ENCODE assay signal across 8 mouse cellular contexts in genomic region chr3:96727828-96728633, GRCm38 (mm10). TPM values are rescaled to one million over a fixed set of nuclear protein-coding genes. Genes with fewer than 3 reads are reported as not detected.
DNase-seq lines count a peak whose midpoint lies in the region; ATAC-seq and TF ChIP-seq lines count a peak whose summit lies in the region.

No protein-coding gene starts in this region.

- no peak for DNase-seq in gastrocnemius, adult 2 months
- DNase-seq in gastrocnemius, postnatal 10 days, result no peak
- no peak for DNase-seq in right cerebral cortex, postnatal 4 days
- no peak for DNase-seq in cerebellum, postnatal 14 days

- no peak for TF ChIP-seq CTCF in gastrocnemius, adult 2 months (IDR thresholded peaks at IDR 0.05)
- TF ChIP-seq CTCF in C2C12 (IDR thresholded peaks at IDR 0.05; ENCODE audit: control insufficient read depth, insufficient read depth, insufficient read length), result no peak

- H3K4me1 ChIP-seq in hindbrain, embryonic 13.5 days (replicated peaks), result peaks cover 38% of the 10 kb centered on the region

- peaks cover 81% of the 10 kb centered on the region for H3K79me2 ChIP-seq in C2C12 (ENCODE audit: control insufficient read depth, insufficient read depth)

- H3K79me3 ChIP-seq in C2C12 (ENCODE audit: low read depth), result peaks cover 61% of the 10 kb centered on the region

- H3ac ChIP-seq in C2C12 (ENCODE audit: control insufficient read depth, insufficient read length, low read depth), result peak overlapping the region; percentile 91

- no peaks in the 10 kb centered on the region for H3K9me3 ChIP-seq in hindbrain, embryonic 13.5 days

- H3K27ac ChIP-seq in gastrocnemius, adult 2 months, result peak overlapping the region; percentile 97
- H3K27ac ChIP-seq in hindbrain, embryonic 13.5 days, result peak overlapping the region; percentile 90

- H3K27me3 ChIP-seq in C2C12 (ENCODE audit: control insufficient read depth, insufficient read depth, insufficient read length), result no peaks in the 10 kb centered on the region
- H3K27me3 ChIP-seq in hindbrain, embryonic 13.5 days, result no peaks in the 10 kb centered on the region

- peaks cover 12% of the 10 kb centered on the region for H3K36me3 ChIP-seq in C2C12 (ENCODE audit: control insufficient read depth, insufficient read depth)
- peaks cover 9% of the 10 kb centered on the region for H3K36me3 ChIP-seq in hindbrain, embryonic 13.5 days

- intact Hi-C loops in gastrocnemius, adult 2 months (cut with DNase I), result no loop called here

- ATAC-seq in common myeloid progenitor, adult 5-6 weeks (replicated peaks; ENCODE audit: low read depth, poor library complexity, severe bottlenecking), result peak; percentile 30
- ATAC-seq in hindbrain, embryonic 13.5 days (ENCODE audit: low FRiP score), result peak; percentile 75
- peak; percentile 37 for ATAC-seq in megakaryocyte, adult 5-6 weeks (ENCODE audit: poor library complexity, severe bottlenecking)

- peak overlapping the region; percentile 63 for H3K4me2 ChIP-seq in hindbrain, embryonic 13.5 days

- 1% methylated on average over 37 of the region's 42 CpGs for WGBS in hindbrain, embryonic 13.5 days

- peak overlapping the region; percentile 79 for H3K9ac ChIP-seq in hindbrain, embryonic 13.5 days

- peak overlapping the region; percentile 98 for H3K4me3 ChIP-seq in gastrocnemius, adult 2 months
- peak overlapping the region; percentile 91 for H3K4me3 ChIP-seq in C2C12 (ENCODE audit: insufficient read depth, poor library complexity, severe bottlenecking)
- H3K4me3 ChIP-seq in hindbrain, embryonic 13.5 days, result peak overlapping the region; percentile 92

TF ChIP-seq in C2C12, 6 proteins besides CTCF, POLR2A, EP300 and RAD21:
- TF ChIP-seq MAX (IDR thresholded peaks at IDR 0.05), result no peak
- TF ChIP-seq MYOD1 (IDR thresholded peaks at IDR 0.05; ENCODE audit: control insufficient read depth, insufficient read length, low read depth), result no peak
- TF ChIP-seq MYOG (IDR thresholded peaks at IDR 0.05; ENCODE audit: control insufficient read depth, extremely low read depth, insufficient read length), result no peak
- no peak for TF ChIP-seq CEBPB (IDR thresholded peaks at IDR 0.05; ENCODE audit: low read depth)
- TF ChIP-seq USF1 (IDR thresholded peaks at IDR 0.05; ENCODE audit: low read depth), result no peak
- TF ChIP-seq FOSL1 (IDR thresholded peaks at IDR 0.05; ENCODE audit: insufficient read depth, low read length, poor library complexity, severe bottlenecking), result no peak

RNA-seq across cellular contexts. Expression of gene Rnf115, which starts 0.6 kb away (rescaled TPM):
- 10 to 100 TPM; 60.7 to 69.3 TPM for total RNA-seq in gastrocnemius, adult 2 months (2021)
- 10 to 100 TPM; 49.0 to 58.9 TPM for total RNA-seq in gastrocnemius, postnatal 10 days (2021)
- polyA plus RNA-seq in C2C12 (2012; fragmentation: generic; extraction: Trizol), result 13.5 TPM
- total RNA-seq in common myeloid progenitor, adult 5-6 weeks (2017), result 56.2 and 69.8 TPM in 2 replicates
- polyA plus RNA-seq in hindbrain, embryonic 13.5 days (2015; fragmentation: Nextera tagmentation; extraction: Ambion mirVana), result 70.3 and 72.4 TPM in 2 replicates
- total RNA-seq in megakaryocyte, adult 5-6 weeks (2015), result 136 and 137 TPM in 2 replicates
- 135 and 150 TPM in 2 replicates for total RNA-seq in megakaryocyte, adult 5-6 weeks (2017)

RNA-seq across cellular contexts. Expression of gene Polr3c, which starts 0.6 kb away (rescaled TPM):
- total RNA-seq in gastrocnemius, adult 2 months (2021), result 10 to 100 TPM; 23.2 to 24.3 TPM
- 10 to 100 TPM; 18.4 to 19.9 TPM for total RNA-seq in gastrocnemius, postnatal 10 days (2021)
- 36.1 TPM for polyA plus RNA-seq in C2C12 (2012; fragmentation: generic; extraction: Trizol)
- total RNA-seq in common myeloid progenitor, adult 5-6 weeks (2017), result 19.8 and 25.8 TPM in 2 replicates
- polyA plus RNA-seq in hindbrain, embryonic 13.5 days (2015; fragmentation: Nextera tagmentation; extraction: Ambion mirVana), result 32.5 and 36.4 TPM in 2 replicates
- total RNA-seq in megakaryocyte, adult 5-6 weeks (2015), result 39.3 and 44.2 TPM in 2 replicates
- total RNA-seq in megakaryocyte, adult 5-6 weeks (2017), result 18.7 and 28.7 TPM in 2 replicates

RNA-seq across cellular contexts. Expression of gene Nudt17, which starts 19.7 kb away (rescaled TPM):
- under 1 TPM; 0.31 to 0.73 TPM for total RNA-seq in gastrocnemius, adult 2 months (2021)
- total RNA-seq in gastrocnemius, postnatal 10 days (2021), result 1 to 10 TPM in 1 of 2 experiments, under 1 TPM in 1; 0.92 to 1.5 TPM
- 3.2 TPM for polyA plus RNA-seq in C2C12 (2012; fragmentation: generic; extraction: Trizol)
- total RNA-seq in common myeloid progenitor, adult 5-6 weeks (2017), result 0.15 TPM in 1 of 2 replicates, not detected in the other
- polyA plus RNA-seq in hindbrain, embryonic 13.5 days (2015; fragmentation: Nextera tagmentation; extraction: Ambion mirVana), result 14.0 and 19.2 TPM in 2 replicates
- 1.7 and 1.9 TPM in 2 replicates for total RNA-seq in megakaryocyte, adult 5-6 weeks (2015)
- total RNA-seq in megakaryocyte, adult 5-6 weeks (2017), result 0.73 TPM in 1 of 2 replicates, not detected in the other

RNA-seq across cellular contexts. Expression of gene Pias3, which starts 31.8 kb away (rescaled TPM):
- total RNA-seq in gastrocnemius, adult 2 months (2021), result 1 to 10 TPM; 5.5 to 5.6 TPM
- total RNA-seq in gastrocnemius, postnatal 10 days (2021), result 10 to 100 TPM; 18.0 to 29.1 TPM
- polyA plus RNA-seq in C2C12 (2012; fragmentation: generic; extraction: Trizol), result 19.2 TPM
- total RNA-seq in common myeloid progenitor, adult 5-6 weeks (2017), result 4.7 and 6.2 TPM in 2 replicates
- 33.7 and 33.8 TPM in 2 replicates for polyA plus RNA-seq in hindbrain, embryonic 13.5 days (2015; fragmentation: Nextera tagmentation; extraction: Ambion mirVana)
- total RNA-seq in megakaryocyte, adult 5-6 weeks (2015), result 18.6 and 26.6 TPM in 2 replicates
- 10.3 and 13.4 TPM in 2 replicates for total RNA-seq in megakaryocyte, adult 5-6 weeks (2017)

RNA-seq across cellular contexts. Expression of gene Ankrd35, which starts 58.1 kb away (rescaled TPM):
- under 1 TPM; 0.22 to 0.26 TPM for total RNA-seq in gastrocnemius, adult 2 months (2021)
- 1 to 10 TPM; 1.4 to 1.6 TPM for total RNA-seq in gastrocnemius, postnatal 10 days (2021)
- 0.09 TPM for polyA plus RNA-seq in C2C12 (2012; fragmentation: generic; extraction: Trizol)
- total RNA-seq in common myeloid progenitor, adult 5-6 weeks (2017), result not detected in 2 replicates
- polyA plus RNA-seq in hindbrain, embryonic 13.5 days (2015; fragmentation: Nextera tagmentation; extraction: Ambion mirVana), result 0.84 and 0.89 TPM in 2 replicates
- total RNA-seq in megakaryocyte, adult 5-6 weeks (2015), result not detected in 2 replicates
- total RNA-seq in megakaryocyte, adult 5-6 weeks (2017), result not detected in 2 replicates
